Mouse (Mus musculus): ENCODE measurements around the gene Xdh. TPM values are rescaled to one million over a fixed set of nuclear protein-coding genes. Genes with fewer than 3 reads are reported as not detected.
"Not testable (repeated sequence)": the region's sequence is repeated elsewhere in the genome, so short reads cannot be mapped to it uniquely, and the experiment has no call there.

Gene Xdh
- polyA plus RNA-seq, 1 experiment, result 15.6 TPM

DNA sequence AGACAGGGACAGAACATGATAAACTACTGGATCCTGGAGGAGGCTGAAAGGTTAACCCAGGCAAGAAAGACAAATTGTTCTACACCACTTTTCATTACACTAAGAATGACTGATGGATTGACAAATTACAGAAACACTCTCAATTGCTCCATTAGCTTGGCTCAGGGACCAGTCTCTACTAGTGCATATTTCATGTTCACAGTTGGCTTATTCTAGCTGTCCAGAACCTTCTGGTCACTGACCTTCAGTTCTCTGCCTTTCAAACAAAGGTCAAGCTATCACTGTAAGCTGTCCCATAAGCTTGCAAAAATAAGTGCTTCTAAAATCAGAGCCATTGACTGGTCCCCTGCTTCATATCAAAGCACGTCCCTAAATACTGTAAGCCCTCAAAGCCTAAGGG, 107.0 kb downstream of the Xdh start:
- Histone ChIP-seq H3K27ac (ENCODE audit: insufficient read depth, low read length) (no peak overlapping the region), H3K4me3 (ENCODE audit: extremely low read depth, insufficient read depth, insufficient read length) (no peak overlapping the region), H3K36me3 (ENCODE audit: control insufficient read depth, insufficient read depth, low read length) (no peaks in the 10 kb centered on the region), H3K4me1 (ENCODE audit: control insufficient read depth, insufficient read depth, insufficient read length) (no peaks in the 10 kb centered on the region), H3K27me3 (ENCODE audit: control insufficient read depth, insufficient read depth, low read length) (no peaks in the 10 kb centered on the region)
- 90% methylated on average over 1 of the region's 1 CpGs for WGBS
- TF ChIP-seq CTCF (IDR thresholded peaks at IDR 0.05; ENCODE audit: extremely low read depth, insufficient read depth, insufficient read length, insufficient replicate concordance) (no peak), POLR2A (IDR thresholded peaks at IDR 0.05; ENCODE audit: low read depth, low read length) (no peak)
- no peak for DNase-seq (ENCODE audit: low read depth in 1 of 2, low spot score in 2 of 2)

DNA sequence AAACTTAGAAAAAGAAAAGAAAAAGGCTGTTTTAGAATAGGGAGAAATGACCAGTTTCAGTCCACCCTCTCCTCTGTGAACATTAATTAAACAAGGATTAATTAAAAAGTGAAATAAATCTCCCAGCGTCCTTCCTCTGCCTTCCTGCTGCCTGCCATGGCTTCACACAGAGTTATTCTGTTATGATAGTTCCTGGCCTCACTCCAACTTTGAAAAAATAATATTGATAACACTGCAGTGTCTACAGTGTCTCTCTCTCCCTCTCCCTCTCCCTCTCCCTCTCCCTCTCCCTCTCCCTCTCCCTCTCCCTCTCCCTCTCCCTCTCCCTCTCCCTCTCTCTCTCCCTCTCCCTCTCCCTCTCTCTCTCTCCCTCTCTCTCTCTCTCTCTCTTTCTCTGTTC, 110.1 kb downstream of the Xdh start:
- 68% methylated on average over 1 of the region's 1 CpGs for WGBS
- H3K4me1 ChIP-seq (ENCODE audit: control insufficient read depth, insufficient read depth, insufficient read length); H3K27ac ChIP-seq (ENCODE audit: insufficient read depth, low read length); DNase-seq (ENCODE audit: low read depth in 1 of 2, low spot score in 2 of 2); H3K27me3 ChIP-seq (ENCODE audit: control insufficient read depth, insufficient read depth, low read length); H3K4me3 ChIP-seq (ENCODE audit: extremely low read depth, insufficient read depth, insufficient read length); H3K36me3 ChIP-seq (ENCODE audit: control insufficient read depth, insufficient read depth, low read length): not testable (repeated sequence)

DNA sequence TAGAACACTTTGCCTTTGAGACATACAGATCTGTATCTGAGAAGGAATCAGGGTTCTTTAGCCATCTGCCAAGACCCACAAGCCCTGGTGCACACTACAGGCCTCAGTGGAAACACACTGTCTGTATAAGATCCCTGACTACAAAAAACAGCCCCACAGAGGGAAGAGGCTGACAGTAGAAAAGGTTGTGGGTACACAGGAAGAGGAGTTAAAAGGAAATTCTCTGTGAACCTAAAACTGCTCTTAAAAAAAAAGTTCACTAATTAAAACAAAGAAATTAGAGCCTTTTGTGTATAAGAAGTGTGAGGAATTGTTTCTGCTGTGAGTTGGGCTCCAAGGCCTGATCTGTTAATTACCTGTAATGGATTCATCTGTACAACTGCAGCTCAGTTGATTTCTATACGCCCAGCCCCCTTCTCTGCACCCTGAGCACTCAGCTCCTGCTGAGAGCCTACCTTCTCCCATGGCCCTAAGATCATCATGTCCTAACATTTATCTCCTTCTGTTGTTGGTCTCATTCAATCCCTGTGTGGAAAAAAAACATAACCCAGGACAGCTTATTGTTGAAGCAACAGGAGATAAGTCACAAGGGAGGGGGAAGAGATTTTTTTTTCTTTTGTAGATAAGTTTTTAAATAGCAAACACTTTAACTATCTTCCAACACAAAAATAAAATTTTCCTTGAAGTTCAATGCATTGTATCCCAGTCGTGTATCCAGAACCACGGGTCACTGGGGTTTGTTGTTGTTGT, 110.7 kb downstream of the Xdh start:
- WGBS, result 75% methylated on average over 3 of the region's 3 CpGs
- H3K27ac ChIP-seq (ENCODE audit: insufficient read depth, low read length), result no peak overlapping the region
- TF ChIP-seq CTCF (IDR thresholded peaks at IDR 0.05; ENCODE audit: extremely low read depth, insufficient read depth, insufficient read length, insufficient replicate concordance) (no peak), POLR2A (IDR thresholded peaks at IDR 0.05; ENCODE audit: low read depth, low read length) (no peak)

DNA sequence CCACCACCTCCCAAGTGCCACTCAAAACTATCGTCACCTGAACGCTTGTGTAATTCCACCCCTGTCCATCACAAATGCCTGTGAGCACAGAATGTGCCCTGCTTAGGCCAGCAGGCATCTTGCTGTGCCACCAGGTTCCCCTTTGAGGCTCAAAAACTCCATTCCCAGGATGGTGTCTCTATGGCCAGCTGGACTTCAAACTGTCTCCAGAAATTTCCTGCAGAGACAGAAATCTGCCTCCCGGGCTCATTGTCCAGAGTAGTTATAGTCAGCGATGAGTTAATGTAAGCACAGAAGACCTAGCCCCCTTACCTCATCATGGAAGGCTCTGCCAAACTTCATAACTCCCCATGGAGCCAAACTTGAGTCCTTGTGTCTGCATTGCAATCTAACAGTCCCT, 112.8 kb downstream of the Xdh start:
- Histone ChIP-seq H3K27me3 (ENCODE audit: control insufficient read depth, insufficient read depth, low read length) (no peaks in the 10 kb centered on the region), H3K4me3 (ENCODE audit: extremely low read depth, insufficient read depth, insufficient read length) (no peak overlapping the region), H3K36me3 (ENCODE audit: control insufficient read depth, insufficient read depth, low read length) (no peaks in the 10 kb centered on the region), H3K4me1 (ENCODE audit: control insufficient read depth, insufficient read depth, insufficient read length) (no peaks in the 10 kb centered on the region), H3K27ac (ENCODE audit: insufficient read depth, low read length) (no peak overlapping the region)
- WGBS, result 91% methylated on average over 4 of the region's 4 CpGs
- DNase-seq (ENCODE audit: low read depth in 1 of 2, low spot score in 2 of 2), result no peak
- TF ChIP-seq POLR2A (IDR thresholded peaks at IDR 0.05; ENCODE audit: low read depth, low read length) (no peak), CTCF (IDR thresholded peaks at IDR 0.05; ENCODE audit: extremely low read depth, insufficient read depth, insufficient read length, insufficient replicate concordance) (no peak)

More for the DNA sequence above, 110.7 kb downstream of the Xdh start:
- Histone ChIP-seq H3K27me3 (ENCODE audit: control insufficient read depth, insufficient read depth, low read length) (no peaks in the 10 kb centered on the region), H3K4me1 (ENCODE audit: control insufficient read depth, insufficient read depth, insufficient read length) (no peaks in the 10 kb centered on the region), H3K36me3 (ENCODE audit: control insufficient read depth, insufficient read depth, low read length) (no peaks in the 10 kb centered on the region), H3K4me3 (ENCODE audit: extremely low read depth, insufficient read depth, insufficient read length) (no peak overlapping the region)
- DNase-seq (ENCODE audit: low read depth in 1 of 2, low spot score in 2 of 2), result no peak

DNA sequence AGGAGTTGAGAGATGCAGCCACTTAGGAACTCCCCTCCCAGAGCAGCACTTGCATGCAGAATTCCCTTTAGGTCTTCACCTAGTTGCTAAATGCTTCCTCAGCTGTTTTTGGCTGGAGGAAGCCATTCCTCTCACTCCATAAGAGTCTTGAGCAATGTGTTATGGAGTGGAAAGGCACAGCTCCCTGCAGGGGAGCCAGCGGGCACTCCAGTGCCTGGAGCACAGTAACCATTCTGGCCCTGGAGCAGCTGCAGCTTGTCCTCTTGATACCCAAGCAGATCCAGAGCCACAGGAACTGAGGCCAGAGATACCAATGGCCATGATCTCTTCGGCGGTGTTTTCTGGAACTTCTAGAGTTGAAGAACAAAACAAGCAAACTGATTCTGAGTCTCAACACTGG, 113.4 kb downstream of the Xdh start:
- Histone ChIP-seq H3K4me1 (ENCODE audit: control insufficient read depth, insufficient read depth, insufficient read length) (no peaks in the 10 kb centered on the region), H3K27me3 (ENCODE audit: control insufficient read depth, insufficient read depth, low read length) (no peaks in the 10 kb centered on the region), H3K27ac (ENCODE audit: insufficient read depth, low read length) (no peak overlapping the region), H3K4me3 (ENCODE audit: extremely low read depth, insufficient read depth, insufficient read length) (no peak overlapping the region), H3K36me3 (ENCODE audit: control insufficient read depth, insufficient read depth, low read length) (no peaks in the 10 kb centered on the region)
- no peak for TF ChIP-seq CTCF (IDR thresholded peaks at IDR 0.05; ENCODE audit: extremely low read depth, insufficient read depth, insufficient read length, insufficient replicate concordance)
- TF ChIP-seq POLR2A (IDR thresholded peaks at IDR 0.05; ENCODE audit: low read depth, low read length), result no peak
- no peak for DNase-seq (ENCODE audit: low read depth in 1 of 2, low spot score in 2 of 2)
- 88% methylated on average over 3 of the region's 3 CpGs for WGBS

Other genes with a start within 250 kb of the Xdh start
- gene Galnt14, start 239.7 kb downstream of the Xdh start, polyA plus RNA-seq (2012; rRNA removed), result 0.32 and 0.60 TPM in 2 replicates
- gene Ehd3, start 146.1 kb downstream of the Xdh start, polyA plus RNA-seq (2012; rRNA removed), result 12.5 and 20.3 TPM in 2 replicates
- gene Srd5a2, start 97.7 kb upstream of the Xdh start, polyA plus RNA-seq (2012; rRNA removed), result not detected in 2 replicates